Mouse (Mus musculus): Measurements from ENCODE around the gene Zfp687.

Zfp687 gene

DNA sequence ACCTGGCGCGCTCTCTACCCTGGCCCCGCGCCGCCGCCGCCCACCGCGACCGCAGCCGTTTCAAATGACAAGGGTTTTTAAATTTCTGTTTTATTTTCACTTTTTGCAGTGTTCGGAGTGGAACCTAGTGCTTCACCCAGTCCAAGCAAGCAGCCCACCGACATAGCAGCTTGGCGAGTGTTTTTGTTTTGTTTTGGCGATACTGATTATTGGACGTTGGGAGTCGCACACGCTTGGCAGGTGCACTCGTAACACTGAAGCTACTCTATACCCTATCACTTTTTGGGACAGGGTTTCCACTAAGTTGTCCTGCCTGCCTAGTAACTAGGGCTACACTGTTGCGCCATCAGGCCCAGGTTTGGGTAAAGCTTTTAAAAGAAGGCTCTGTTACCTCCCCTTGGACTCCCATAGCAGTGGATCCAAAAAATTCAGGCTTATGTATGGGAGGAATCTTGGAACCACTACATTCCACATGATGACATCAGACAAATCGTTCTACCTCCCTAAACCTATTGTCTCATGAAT, 1.3 kb upstream of the Zfp687 start:
- DNase-seq (ENCODE audit: low spot score in 2 of 2): no peak

DNA sequence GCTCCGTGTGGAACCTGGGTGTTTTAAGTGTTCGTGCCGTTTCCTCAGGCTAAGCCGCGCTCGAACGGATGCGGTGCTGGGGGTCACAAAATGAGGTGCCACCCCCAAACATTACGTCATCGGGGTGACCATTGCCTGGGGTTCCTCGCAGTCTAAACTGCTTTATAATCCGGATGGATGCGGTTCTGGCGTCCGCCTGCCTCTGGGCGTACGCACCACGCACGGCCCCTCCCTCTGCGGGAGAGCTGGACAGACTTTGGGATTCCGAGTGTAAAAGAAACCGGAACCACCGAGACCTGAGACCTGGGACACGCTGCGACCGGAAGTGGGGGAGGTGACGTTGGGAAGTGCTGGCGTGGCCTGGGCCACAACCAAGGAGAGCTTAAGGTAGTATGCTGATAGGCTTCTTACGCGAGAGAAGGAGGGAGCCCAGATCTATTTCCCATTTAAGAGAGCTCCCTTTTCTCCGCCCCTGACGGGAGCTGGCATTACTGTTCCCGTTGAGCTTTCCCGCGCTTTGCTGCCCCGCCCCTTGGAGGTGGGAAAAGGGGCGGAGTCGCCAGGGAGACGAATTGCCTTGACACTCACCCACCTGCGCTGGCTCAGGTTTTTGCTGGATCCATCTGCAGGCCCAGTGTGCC, 763 bp upstream of the Zfp687 start:
- DNase-seq (ENCODE audit: low spot score in 2 of 2): peak; percentile 93

DNA sequence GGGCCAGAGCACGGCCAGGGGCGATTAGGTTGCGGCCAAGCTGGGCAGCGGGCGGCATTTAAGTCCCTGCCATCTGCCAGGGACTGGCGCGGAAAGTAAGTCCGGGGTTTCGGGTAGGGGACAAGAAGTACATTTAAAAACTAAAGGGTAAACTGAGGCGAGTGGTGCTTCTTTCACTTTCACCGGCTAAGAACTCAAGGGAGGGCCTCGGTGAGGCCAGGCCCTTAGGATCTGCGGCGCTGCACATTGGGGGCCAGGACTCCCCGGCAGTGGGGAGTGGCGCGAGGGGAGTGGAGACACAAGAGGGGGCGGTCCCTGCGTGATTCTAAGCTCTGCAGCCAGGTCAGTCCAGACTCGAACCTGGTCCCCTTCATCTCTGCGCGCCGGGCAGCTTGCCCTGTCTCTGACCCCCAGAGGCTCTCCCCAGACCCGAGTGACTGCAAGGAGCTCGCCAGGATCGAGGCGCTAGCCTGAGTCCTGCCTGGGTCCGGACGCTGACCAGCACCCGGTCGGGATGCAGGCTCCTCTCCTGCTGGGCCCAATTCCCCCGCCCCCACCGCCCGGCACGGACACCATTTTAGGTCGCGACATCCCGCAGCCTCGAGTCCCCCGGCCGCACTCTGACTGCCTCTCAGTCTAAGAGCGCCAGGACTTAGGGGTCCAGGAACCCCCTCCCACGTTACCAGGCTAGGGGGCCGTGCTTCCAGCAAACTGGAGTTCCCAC, 658 bp downstream of the Zfp687 start:
- peak; percentile 69 to 82 for DNase-seq (ENCODE audit: low spot score in 2 of 2)

DNA sequence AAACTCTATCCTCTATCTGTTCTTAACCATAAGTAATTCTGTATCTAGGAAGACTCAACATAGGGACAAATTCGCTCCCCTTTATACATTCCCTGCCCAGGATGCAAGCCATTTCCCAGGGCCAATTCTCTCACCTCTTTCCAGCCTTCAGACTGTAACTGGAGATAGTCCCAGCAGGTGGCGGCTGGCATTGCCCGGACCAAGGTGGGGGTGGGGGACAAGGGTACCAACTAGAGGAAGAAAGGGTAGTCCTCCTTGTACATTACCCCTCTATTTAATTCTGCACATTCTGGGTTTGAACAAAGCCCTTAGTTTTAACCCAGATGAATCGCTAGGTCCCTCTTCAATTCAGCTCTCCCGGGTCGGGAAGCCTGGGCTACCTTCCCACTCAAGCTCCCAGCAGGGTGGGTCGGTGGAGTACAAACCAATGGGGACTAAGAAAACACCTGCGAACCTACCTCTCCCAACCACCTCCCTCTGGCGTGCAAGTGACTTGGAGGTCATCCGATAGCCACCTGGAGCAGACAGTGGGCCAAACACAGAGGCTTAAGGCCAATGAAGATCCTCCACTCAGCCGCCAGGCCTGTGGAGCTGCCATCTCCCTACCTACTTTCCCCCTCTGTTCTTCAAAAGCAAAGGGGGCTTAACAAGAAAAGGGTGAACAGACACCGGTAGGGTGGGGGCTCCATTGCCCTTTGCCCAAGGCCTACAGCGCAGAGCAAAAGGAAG, 1.4 kb downstream of the Zfp687 start:
- DNase-seq (ENCODE audit: low spot score in 2 of 2): no peak

DNA sequence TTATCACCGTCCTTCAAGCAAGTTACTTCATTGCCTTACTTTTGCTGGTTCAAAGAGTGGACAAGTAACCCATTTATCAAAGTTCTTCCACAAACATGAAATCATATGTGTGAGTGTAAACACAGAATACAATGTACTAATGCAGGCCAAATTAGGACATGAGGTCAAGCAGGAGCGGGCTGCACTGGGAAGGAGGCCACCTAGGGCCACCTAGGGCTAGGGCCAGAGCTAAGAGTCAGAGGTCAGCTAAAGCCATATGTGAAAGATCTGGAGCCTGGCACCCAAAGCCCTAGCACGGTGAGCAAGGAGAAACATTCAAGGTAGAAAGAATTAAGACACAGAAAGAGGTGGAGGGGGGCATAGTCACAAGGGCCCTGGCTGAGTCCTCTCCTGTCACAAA, 2.3 kb downstream of the Zfp687 start:
- no peak for DNase-seq (ENCODE audit: low spot score in 2 of 2)

DNA sequence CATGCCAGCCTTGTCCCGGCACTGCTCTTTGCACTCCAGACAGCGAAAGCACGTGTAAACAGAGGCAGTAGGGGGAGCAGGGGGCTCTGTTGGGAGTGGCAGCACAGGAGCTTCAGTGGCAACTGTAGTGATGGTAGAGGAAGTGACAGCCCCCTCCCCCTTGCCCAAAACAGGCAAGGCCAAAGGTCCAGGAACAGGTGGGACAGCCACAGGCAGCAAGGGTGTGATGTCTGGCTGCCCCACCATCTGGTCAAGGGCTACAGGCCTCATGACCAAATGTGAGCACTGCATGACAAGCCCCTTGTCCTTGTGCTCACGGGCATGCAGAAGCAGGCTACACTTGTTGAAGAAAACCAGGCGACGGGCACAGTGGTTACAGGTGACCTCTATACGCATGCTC, 4.9 kb downstream of the Zfp687 start:
- DNase-seq (ENCODE audit: low spot score in 2 of 2): no peak

DNA sequence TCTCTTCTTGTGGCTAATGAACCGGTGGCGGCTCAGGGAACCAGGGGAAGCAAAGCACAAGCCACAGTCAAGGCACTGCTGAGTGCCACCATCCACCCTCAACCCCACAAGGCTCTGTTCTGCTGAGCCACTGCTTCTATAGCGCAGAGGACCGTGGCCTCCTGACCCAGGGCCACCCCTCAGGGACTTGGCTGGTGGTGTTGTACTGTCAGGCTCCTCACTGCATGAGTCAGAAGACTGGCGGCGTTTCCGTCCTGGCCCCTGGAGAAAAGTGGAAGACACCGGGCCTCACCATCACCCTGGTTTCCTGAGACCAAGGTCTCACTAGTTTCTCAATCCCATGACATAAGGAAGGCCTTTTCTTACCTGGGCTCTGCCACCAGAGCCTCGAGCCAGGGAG, 7.5 kb downstream of the Zfp687 start:
- DNase-seq (ENCODE audit: low spot score in 2 of 2): no peak

DNA sequence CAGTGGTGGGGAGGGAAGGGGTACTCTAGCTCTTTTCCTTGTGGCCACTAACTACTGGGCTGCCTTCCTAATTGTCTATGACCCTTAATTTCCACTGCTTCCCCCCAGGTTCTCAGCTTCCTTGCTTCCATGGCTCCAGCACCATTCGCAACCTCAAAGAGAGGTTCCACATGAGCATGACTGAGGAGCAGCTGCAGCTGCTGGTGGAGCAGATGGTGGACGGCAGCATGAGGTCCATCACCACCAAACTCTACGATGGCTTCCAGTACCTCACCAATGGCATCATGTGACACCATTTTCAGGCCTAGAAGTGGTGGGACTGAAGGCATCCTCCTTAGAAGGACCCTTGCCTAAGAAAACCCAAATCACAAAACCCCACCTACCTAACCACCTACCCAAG, 9.6 kb downstream of the Zfp687 start:
- DNase-seq (ENCODE audit: low spot score in 2 of 2): no peak

DNA sequence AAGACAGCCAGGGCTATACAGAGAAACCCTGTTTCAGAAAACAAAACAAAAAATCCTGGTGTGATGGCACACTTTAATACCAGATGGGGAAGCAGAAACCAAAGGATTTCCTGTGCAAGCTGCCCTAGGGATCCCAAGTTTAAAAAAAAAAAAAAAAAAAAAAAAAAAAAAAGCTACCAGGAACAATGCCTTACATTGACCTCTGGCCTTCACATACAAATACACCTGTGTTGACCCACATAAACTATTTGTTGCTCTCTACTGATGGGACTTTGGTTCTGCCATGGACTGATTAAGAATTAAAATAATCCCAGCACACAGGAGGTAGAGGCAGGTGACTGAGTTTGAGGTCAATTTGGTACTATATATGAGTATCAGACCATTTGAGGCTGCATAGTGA, 12.0 kb downstream of the Zfp687 start:
- no peak for DNase-seq (ENCODE audit: low spot score in 2 of 2)

DNA sequence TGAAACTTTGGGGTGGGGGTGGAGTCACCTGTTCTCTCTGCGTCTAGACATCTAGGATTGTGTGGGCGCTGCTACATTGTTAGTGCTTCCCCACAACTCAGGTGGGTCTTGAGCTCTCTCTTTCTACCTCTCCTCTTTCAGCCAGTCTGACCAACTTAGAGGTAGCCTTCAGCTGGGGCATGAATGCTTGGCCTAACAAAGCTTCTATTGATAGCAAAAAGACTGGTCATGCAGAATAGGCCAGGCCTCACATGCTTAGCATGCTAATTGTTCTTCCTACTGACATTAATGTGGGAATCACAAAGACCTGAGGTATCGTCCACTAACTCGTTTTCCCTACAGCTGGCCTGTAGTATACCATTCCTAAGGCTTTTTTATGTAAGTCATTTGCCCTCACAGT, 12.7 kb downstream of the Zfp687 start:
- DNase-seq (ENCODE audit: low spot score in 2 of 2): no peak

DNA sequence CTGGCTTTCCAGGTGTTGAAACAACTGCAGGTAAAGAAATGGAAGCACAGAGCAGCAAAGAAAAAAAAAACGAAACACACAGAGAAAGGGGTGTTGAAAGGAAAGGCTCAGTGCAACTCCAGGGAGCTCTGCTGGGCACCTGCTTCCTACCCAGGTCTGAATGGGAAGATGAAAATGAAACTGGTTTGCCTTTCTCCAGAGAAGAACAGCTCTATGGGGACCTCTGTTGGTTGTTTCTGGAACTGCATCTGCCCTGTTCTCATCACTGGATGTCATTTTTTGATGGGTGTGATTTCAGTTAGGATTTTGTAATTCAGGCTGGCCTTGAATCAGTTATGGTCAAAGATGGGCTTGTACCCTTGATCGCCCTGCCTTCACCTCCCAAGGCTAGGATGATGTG, 18.3 kb downstream of the Zfp687 start:
- peak; percentile 84 to 95 for DNase-seq (ENCODE audit: low spot score in 2 of 2)

DNA sequence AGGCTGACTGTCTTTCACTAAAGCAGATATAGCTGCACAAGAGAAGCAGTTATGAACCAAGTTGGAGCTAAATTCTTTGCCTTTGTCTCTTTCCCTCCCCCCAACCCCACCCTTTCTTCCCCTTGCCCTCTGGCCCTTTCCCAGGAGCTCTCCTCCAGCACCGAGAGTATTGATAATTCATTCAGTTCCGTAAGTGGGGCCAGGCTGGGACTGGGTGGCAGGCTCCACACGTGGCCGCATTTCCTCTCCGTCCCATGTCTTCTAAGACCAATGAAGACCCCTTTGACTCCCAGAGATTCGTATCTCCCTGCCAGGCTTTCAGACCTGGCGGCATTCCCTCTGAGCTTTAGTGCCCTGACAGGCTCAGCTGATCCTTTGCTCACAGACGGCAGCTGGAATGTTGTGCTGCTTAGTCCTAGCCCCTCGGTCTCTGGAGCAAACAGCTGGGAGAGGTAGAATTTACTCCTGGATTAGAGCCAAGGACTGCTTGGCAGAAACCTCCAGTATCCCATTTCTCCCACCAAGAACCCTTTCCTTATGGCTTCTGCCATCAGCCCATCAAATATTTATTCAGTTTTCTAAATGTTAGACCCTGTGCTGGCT, 26.0 kb downstream of the Zfp687 start:
- DNase-seq (ENCODE audit: low spot score in 2 of 2): no peak

DNA sequence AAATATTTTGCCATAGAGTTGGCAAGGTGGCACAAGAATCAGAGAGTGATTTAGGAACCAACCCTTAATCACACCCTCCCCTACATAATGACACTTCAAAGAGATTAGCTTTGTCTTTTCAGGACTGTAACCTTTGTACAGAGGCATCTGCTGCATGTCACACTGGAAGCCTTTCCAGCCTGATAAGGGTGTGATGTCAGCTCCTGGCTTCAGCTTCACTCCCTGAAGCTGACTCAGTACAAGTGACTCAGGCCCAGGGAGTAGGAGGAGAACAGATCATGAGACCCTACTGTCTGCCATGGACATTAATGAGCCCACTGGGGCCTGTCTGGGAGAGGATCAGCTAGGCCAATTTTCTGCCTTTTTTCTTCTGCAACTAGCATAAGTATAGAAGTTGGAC, 27.7 kb downstream of the Zfp687 start:
- no peak for DNase-seq (ENCODE audit: low spot score in 2 of 2)

DNA sequence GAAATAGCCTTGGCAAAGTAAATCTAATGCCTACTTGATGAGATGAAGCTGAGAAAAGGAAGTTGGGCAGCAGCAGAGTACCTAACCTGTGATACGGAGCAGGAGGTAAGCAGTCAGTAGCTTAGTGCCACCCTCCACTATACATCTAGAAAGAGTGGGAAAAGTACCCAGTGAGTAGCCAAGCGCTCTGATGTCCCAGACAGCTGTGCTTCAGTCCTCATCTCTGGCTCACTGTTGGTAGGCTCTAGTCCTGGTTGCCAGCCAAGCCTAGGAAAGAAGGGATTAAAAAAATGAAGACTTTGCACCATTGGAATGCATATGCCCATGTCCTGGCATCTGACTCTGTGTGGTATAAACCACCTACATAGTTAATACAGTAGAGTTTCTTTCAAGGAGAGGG, 29.7 kb downstream of the Zfp687 start:
- DNase-seq (ENCODE audit: low spot score in 2 of 2): no peak

DNA sequence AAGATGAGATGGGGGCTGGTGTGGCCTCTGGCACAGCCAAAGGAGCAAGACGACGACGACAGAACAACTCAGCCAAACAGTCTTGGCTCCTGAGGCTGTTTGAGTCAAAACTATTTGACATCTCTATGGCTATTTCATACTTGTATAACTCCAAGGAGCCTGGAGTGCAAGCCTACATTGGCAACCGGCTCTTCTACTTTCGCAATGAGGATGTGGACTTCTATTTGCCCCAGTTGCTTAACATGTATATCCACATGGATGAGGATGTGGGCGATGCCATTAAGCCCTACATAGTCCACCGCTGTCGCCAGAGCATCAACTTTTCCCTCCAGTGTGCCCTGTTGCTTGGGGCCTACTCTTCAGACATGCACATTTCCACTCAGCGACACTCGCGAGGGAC, 30.9 kb downstream of the Zfp687 start:
- DNase-seq (ENCODE audit: low spot score in 2 of 2): no peak

DNA sequence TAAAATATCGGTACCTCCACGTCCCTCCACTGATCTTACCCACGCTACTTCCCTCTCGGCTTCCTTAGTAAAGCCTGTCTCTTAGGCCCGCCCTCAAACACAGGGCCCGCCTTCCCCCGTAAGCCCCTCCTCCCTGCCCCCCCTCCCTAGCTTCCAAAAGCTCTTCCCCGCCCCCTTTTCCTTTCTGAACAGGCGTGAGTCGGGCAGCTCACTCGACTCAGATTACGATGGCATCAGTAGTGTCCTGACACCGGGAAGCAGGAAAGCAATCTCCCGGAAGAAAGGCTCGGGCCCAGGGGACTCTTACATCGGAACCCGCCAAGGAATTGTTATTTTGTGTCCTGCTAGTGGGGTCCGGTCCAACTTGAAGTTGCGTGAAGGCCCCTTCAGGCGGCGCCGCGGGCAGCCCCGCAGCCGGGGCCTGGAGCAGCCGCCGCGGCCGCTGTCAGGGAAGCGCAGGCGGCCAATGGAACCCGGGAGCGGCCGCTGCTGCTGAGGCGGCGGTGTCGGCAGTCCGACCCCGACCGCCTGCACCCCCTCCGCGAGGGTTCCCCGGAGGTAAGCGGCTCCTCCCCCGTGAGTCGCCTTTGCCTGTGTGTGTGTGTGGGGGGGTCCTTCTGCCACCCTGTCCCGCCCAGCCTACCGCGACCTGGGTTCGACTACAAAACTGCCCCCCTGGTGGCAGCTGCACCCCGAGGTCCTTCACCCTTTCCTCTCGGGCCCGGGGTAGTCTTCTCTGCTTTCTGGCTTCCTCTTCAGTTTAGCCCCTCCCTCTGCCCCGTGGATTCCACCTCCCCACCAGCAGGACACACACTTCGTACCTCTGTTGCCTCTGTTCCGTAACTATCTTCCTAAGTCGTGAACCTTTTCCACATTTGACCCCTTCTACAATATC, 40.5 kb downstream of the Zfp687 start, which contains the start of gene Pi4kb:
TSS of gene Pi4kb (plus strand) at position 204 of the 895 bp plus-strand sequence.
- DNase-seq (ENCODE audit: low spot score in 2 of 2): peak; percentile 88 to 92

DNA sequence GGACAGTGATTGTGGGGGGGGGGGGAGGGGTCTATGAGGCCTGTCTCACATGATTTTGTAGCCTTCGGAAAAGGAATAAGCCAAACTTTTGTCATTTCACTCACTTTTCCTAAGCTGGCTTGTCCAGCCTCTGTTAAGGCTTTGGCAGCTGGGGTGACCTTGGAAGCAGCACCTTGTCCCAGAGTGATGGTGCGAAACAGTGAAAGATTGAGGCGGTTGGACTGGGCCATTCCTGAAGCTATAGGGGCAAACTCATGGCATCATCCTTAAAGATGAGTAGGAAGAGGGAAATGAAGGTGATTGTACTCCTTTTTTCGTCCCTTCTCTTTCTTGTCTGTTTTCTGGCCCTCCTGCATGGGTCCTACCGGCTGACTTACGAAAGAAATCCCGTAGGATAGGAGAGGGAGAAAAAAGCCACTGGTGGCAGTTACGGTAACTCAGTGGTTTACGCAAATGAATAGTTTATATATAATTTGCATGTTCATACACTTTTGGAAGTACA, 41.2 kb downstream of the Zfp687 start:
- no peak for DNase-seq (ENCODE audit: low spot score in 2 of 2)

DNA sequence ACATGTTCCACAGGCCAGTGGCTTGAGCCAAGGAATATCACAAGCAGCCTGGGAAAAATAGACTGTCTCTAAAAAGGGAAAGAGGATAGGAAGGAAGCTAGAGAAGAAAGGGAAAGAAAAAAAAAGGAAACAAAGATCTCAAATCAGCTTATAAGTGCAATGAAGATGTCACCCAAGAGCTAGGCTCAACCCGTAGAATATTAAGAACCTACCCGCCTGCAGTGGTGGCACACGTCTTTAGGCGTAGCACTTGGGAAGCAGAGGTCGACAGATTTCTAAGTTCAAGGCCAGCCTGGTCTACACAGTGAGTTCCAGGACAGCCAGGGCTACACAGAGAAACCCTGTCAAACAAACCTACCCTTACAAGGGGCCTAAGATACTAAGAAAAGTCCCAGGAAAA, 41.6 kb downstream of the Zfp687 start:
- no peak for DNase-seq (ENCODE audit: low spot score in 2 of 2)

DNA sequence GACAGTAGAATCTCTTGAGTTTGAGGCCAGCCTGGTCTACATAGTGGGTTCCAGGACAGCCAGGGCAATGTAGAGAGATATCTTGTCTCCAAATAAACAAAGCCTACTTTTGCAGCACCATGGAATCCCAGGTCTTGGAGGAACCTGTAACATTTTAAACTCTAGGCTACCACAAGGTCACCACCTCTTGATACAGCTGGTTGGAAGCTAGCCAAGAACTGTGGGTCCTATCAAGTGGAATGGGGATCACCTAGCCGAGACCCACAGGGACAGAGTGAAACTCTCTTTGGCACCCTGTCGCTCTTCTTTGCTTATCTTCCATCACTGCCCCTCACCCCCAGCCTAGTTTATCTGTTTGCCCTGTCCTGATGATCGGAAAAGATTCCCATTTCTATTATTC, 42.7 kb downstream of the Zfp687 start:
- DNase-seq (ENCODE audit: low spot score in 2 of 2): no peak

DNA sequence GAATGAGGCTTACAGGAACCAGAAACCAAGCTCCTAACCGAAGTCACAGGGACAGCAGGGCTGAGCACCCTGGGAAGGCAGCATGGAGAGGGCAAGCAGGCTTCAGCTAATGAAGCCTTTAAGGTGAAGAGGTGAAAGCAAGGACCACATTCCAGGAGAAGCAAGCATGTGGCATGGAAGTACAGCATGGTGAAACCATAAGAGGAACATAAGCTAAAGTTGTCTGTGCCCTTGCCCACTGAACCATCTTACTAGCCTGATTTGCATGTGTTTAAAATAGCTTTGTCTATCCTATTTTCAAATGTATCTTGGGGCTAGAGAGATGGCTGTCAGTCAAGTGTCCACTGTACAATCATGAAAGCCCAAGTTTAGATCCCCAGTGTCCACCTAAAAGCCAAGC, 49.4 kb downstream of the Zfp687 start:
- no peak for DNase-seq (ENCODE audit: low spot score in 2 of 2)

DNA sequence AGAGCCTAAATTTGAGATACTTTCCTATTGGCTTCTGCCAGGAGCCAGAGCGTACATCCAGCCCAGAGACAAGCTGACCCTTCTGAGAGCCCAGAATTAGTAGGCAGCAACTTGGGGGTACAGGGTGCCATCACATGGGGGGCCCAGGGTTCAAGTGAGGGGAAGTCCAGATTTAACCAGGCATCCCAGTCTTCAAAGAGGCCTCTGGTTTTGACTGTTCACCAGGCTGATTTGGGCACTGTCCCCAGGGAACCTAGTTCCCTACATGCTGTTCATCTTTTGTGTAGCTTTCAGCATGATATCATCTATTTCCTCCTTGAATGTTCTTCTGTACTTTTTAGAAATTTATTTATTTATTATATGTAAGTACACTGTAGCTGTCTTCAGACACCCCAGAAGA, 50.3 kb downstream of the Zfp687 start:
- no peak for DNase-seq (ENCODE audit: low spot score in 2 of 2)
